14 mouse cellular contexts compared by ENCODE assay signal in genomic region chr7:111897016-111897415, GRCm38 (mm10).
DNase-seq lines count a peak whose midpoint lies in the region; ATAC-seq and TF ChIP-seq lines count a peak whose summit lies in the region.
"Had no signal": no experiment of that assay in that cellular context is flagged by ENCODE, and none has a peak within 500 bp of the region (broad histone marks: within the 10 kb centered on the region; RNA-seq: fewer than 3 reads in every experiment).

No protein-coding gene starts in this region.

- H3K4me3 ChIP-seq in forebrain, embryonic 14.5 days (ENCODE audit: low read depth, low read length): no peak overlapping the region
- no peak overlapping the region for H3K4me3 ChIP-seq in forebrain, embryonic 10.5 days
- no peak overlapping the region for H3K4me3 ChIP-seq in lung, embryonic 14.5 days (ENCODE audit: low read depth, low read length)
- no peak overlapping the region for H3K4me3 ChIP-seq in kidney, embryonic 15.5 days (replicated peaks)
- H3K4me3 ChIP-seq: embryonic facial prominence, embryonic 15.5 days; erythroblast, embryonic 14.5 days; heart, embryonic 13.5 days; hindbrain, embryonic 15.5 days had no signal

- 100% methylated on average over 1 of the region's 1 CpGs for WGBS in forebrain, embryonic 14.5 days
- 90% methylated on average over 1 of the region's 1 CpGs for WGBS in forebrain, embryonic 10.5 days
- 84% methylated on average over 1 of the region's 1 CpGs for WGBS in lung, embryonic 14.5 days
- 63% methylated on average over 1 of the region's 1 CpGs for WGBS in kidney, embryonic 15.5 days

- H3K27me3 ChIP-seq in forebrain, embryonic 14.5 days (replicated peaks; ENCODE audit: control insufficient read depth, insufficient read depth, low read length): 0 out of 2 replicates have a peak, but pooled peaks cover 4% of the 10 kb centered on the region
- H3K27me3 ChIP-seq in forebrain, embryonic 10.5 days (ENCODE audit: poor library complexity, severe bottlenecking): no peaks in the 10 kb centered on the region
- no peaks in the 10 kb centered on the region for H3K27me3 ChIP-seq in lung, embryonic 14.5 days (ENCODE audit: insufficient read depth, low read length)
- H3K27me3 ChIP-seq in kidney, embryonic 15.5 days: no peaks in the 10 kb centered on the region
- H3K27me3 ChIP-seq: embryonic facial prominence, embryonic 15.5 days; heart, embryonic 13.5 days; hindbrain, embryonic 15.5 days had no signal

- H3K27ac ChIP-seq in forebrain, embryonic 14.5 days (ENCODE audit: low read depth, low read length): no peak overlapping the region; the same call in 1 of the 2 replicates
- H3K27ac ChIP-seq in forebrain, embryonic 10.5 days: no peak overlapping the region
- H3K27ac ChIP-seq in lung, embryonic 14.5 days (ENCODE audit: low read depth): no peak overlapping the region
- no peak overlapping the region for H3K27ac ChIP-seq in kidney, embryonic 15.5 days
- H3K27ac ChIP-seq: embryonic facial prominence, embryonic 15.5 days; heart, embryonic 13.5 days; hindbrain, embryonic 15.5 days had no signal

- no peaks in the 10 kb centered on the region for H3K36me3 ChIP-seq in forebrain, embryonic 14.5 days (ENCODE audit: control insufficient read depth, insufficient read depth, low read length)
- no peaks in the 10 kb centered on the region for H3K36me3 ChIP-seq in forebrain, embryonic 10.5 days (replicated peaks)
- no peaks in the 10 kb centered on the region for H3K36me3 ChIP-seq in lung, embryonic 14.5 days (ENCODE audit: insufficient read depth)
- no peaks in the 10 kb centered on the region for H3K36me3 ChIP-seq in kidney, embryonic 15.5 days
- H3K36me3 ChIP-seq: embryonic facial prominence, embryonic 15.5 days; heart, embryonic 13.5 days; hindbrain, embryonic 15.5 days had no signal

- TF ChIP-seq CTCF in lung, embryonic 14.5 days (IDR thresholded peaks at IDR 0.05; ENCODE audit: low read depth): no peak

- peak; percentile 1 for DNase-seq in cerebellum, adult 8-10 months
- DNase-seq in cerebellum, postnatal 4 days (ENCODE audit: low spot score in 2 of 2): no peak
- peak; percentile 17 for DNase-seq in forebrain, embryonic 14.5 days (ENCODE audit: low spot score)
- no peak for DNase-seq in forebrain, embryonic 10.5 days (ENCODE audit: extremely low spot score, low spot score)
- DNase-seq in lung, embryonic 14.5 days: peak; percentile 51
- no peak for DNase-seq in lung, postnatal 14 days
- peak; percentile 50 for DNase-seq in 3T3-L1 (ENCODE audit: low read depth, low spot score)
- DNase-seq: embryo, embryonic 11 days had no signal

- no peak overlapping the region for H3K4me2 ChIP-seq in forebrain, embryonic 14.5 days (ENCODE audit: low read length)
- H3K4me2 ChIP-seq in lung, embryonic 14.5 days: no peak overlapping the region
- H3K4me2 ChIP-seq in kidney, embryonic 15.5 days: no peak overlapping the region
- H3K4me2 ChIP-seq: embryonic facial prominence, embryonic 15.5 days; heart, embryonic 13.5 days; hindbrain, embryonic 15.5 days had no signal

- no peaks in the 10 kb centered on the region for H3K9me3 ChIP-seq in forebrain, embryonic 14.5 days (replicated peaks; ENCODE audit: control insufficient read depth, low read length)
- H3K9me3 ChIP-seq in forebrain, embryonic 10.5 days: no peaks in the 10 kb centered on the region
- no peaks in the 10 kb centered on the region for H3K9me3 ChIP-seq in lung, embryonic 14.5 days (ENCODE audit: low read depth, low read length)
- 0 out of 2 replicates have a peak, but pooled peaks cover 4% of the 10 kb centered on the region for H3K9me3 ChIP-seq in kidney, embryonic 15.5 days (replicated peaks)
- H3K9me3 ChIP-seq: embryonic facial prominence, embryonic 15.5 days had no signal

- peaks cover 6% of the 10 kb centered on the region; the same call in 1 of the 2 replicates for H3K4me1 ChIP-seq in forebrain, embryonic 14.5 days (ENCODE audit: control insufficient read depth, insufficient read depth, low read length)
- no peaks in the 10 kb centered on the region for H3K4me1 ChIP-seq in forebrain, embryonic 10.5 days
- no peaks in the 10 kb centered on the region for H3K4me1 ChIP-seq in lung, embryonic 14.5 days (ENCODE audit: insufficient read depth)
- H3K4me1 ChIP-seq in kidney, embryonic 15.5 days: 0 out of 2 replicates have a peak, but pooled peaks cover 2% of the 10 kb centered on the region
- H3K4me1 ChIP-seq: hindbrain, embryonic 15.5 days had no signal

- no peak overlapping the region for H3K9ac ChIP-seq in forebrain, embryonic 14.5 days (ENCODE audit: low read length)
- no peak overlapping the region for H3K9ac ChIP-seq in lung, embryonic 14.5 days
- H3K9ac ChIP-seq in kidney, embryonic 15.5 days: no peak overlapping the region
- H3K9ac ChIP-seq: embryonic facial prominence, embryonic 15.5 days; heart, embryonic 13.5 days; hindbrain, embryonic 15.5 days had no signal

- no peak for ATAC-seq in forebrain, embryonic 14.5 days
- ATAC-seq in lung, embryonic 14.5 days (ENCODE audit: insufficient read depth): no peak
- ATAC-seq in kidney, embryonic 15.5 days (replicated peaks; ENCODE audit: low FRiP score): no peak
- ATAC-seq: intestine, embryonic 16.5 days had no signal

Comparison
In these comparisons a context has a peak if more than half of its experiments do, and no peak if none do; other contexts are left out.
1. DNase-seq: peak in cerebellum, adult 8-10 months (single experiment), forebrain, embryonic 14.5 days (single experiment), lung, embryonic 14.5 days (single experiment) and 3T3-L1 (single experiment); none in cerebellum, postnatal 4 days (0 of 2), forebrain, embryonic 10.5 days (single experiment) and lung, postnatal 14 days (single experiment).